Mouse (Mus musculus) liver, postnatal 0 days (tissue): ENCODE data around the gene Clns1a. TPM values are rescaled to one million over a fixed set of nuclear protein-coding genes. Genes with fewer than 3 reads are reported as not detected.

Experiments used
- ATAC-seq: fragments of 200-750 bp; cut with Nextera tagmentation; 2 replicates; pipeline ENCODE4 v1.8.0; 2017; ENCODE audit warnings: mild to moderate bottlenecking, moderate library complexity
- DNase-seq: peaks from one replicate; pipeline ENCODE4 v3.0.0-alpha.2; 2016
- H3K27ac ChIP-seq: fragments of 300-500 bp; sonication (generic); 2 replicates; pipeline ENCODE4 v1.5.1; 2014; ENCODE audit warnings: antibody characterized with exemption, moderate library complexity, mild to moderate bottlenecking, low read depth
- H3K27me3 ChIP-seq: fragments of 300-500 bp; sonication (generic); 2 replicates; pipeline ENCODE4 v1.6.1; 2014; ENCODE audit warnings: low read length, control low read depth, mixed read lengths; ENCODE audit not compliant: insufficient read depth
- H3K36me3 ChIP-seq: fragments of 300-500 bp; sonication (generic); replicated peaks from 2 replicates; pipeline ENCODE4 v1.6.1; 2014; ENCODE audit warnings: mild to moderate bottlenecking, control low read depth, low read length, moderate library complexity, mixed read lengths; ENCODE audit not compliant: insufficient read depth
- H3K4me1 ChIP-seq: fragments of 300-500 bp; sonication (generic); 2 replicates; pipeline ENCODE4 v1.6.1; 2014; ENCODE audit warnings: antibody characterized with exemption, mild to moderate bottlenecking, control low read depth; ENCODE audit not compliant: insufficient read depth
- H3K4me2 ChIP-seq: fragments of 300-500 bp; sonication (generic); 2 replicates; pipeline ENCODE4 v1.6.1; 2014; ENCODE audit warnings: low read depth, mild to moderate bottlenecking, low read length, moderate library complexity, mixed read lengths
- H3K4me3 ChIP-seq: fragments of 300-500 bp; sonication (generic); 2 replicates; pipeline ENCODE4 v1.5.1; 2014; ENCODE audit warnings: low read depth, low read length
- H3K9ac ChIP-seq: fragments of 300-500 bp; sonication (generic); replicated peaks from 2 replicates; pipeline ENCODE4 v1.6.1; 2014; ENCODE audit warnings: mild to moderate bottlenecking, moderate library complexity
- H3K9me3 ChIP-seq: fragments of 300-500 bp; sonication (generic); 2 replicates; pipeline ENCODE4 v1.6.1; 2016; ENCODE audit warnings: mild to moderate bottlenecking, control low read depth, low read length, mixed read lengths
- CTCF ChIP-seq: sonication (generic); IDR thresholded peaks from 2 replicates; pipeline ENCODE4 v1.5.1; 2016; ENCODE audit warnings: antibody characterized with exemption, low read depth
- EP300 ChIP-seq: IDR thresholded peaks from 2 replicates; pipeline ENCODE4 v1.6.1; 2016; ENCODE audit warnings: antibody characterized with exemption, low read depth, mild to moderate bottlenecking
- WGBS: fragments of 180-500 bp; shearing (Covaris S2); extraction: QIAGEN DNeasy Blood & Tissue Kit; methylation state at CpG from one replicate; pipeline ENCODE4 v1.1.7; 2014; ENCODE audit not compliant: insufficient replicate concordance; 5-methylcytosine and 5-hydroxymethylcytosine counted together
- polyA plus RNA-seq: library from polyadenylated mRNA; unstranded; fragments of >200 nt; fragmentation: Nextera tagmentation; extraction: Ambion mirVana; gene quantifications from 2 replicates; pipeline ENCODE4 v1.2.1, GENCODE M21; 2015

Gene Clns1a
- polyA plus RNA-seq, 1 experiment from 2014 or later = 42.0 TPM

GRCm38 (mm10) chr7:97749207-97750190, 53.1 kb downstream of the Clns1a start:
- no peaks in the 10 kb centered on the region for H3K36me3 ChIP-seq
- H3K4me2 ChIP-seq = peak overlapping the region; percentile 85
- peak overlapping the region; percentile 51 for H3K4me3 ChIP-seq
- no peaks in the 10 kb centered on the region for H3K9me3 ChIP-seq
- ATAC-seq (peak; percentile 28), DNase-seq (peak; percentile 58)
- peak overlapping the region; percentile 61 for H3K9ac ChIP-seq
- 13% methylated on average over 19 of the region's 19 CpGs for WGBS
- peaks cover 16% of the 10 kb centered on the region for H3K4me1 ChIP-seq
- peak overlapping the region; percentile 95 for H3K27ac ChIP-seq
- TF ChIP-seq CTCF = peak; percentile 1; the same call in 1 of the 2 replicates
- no peak for TF ChIP-seq EP300
- no peaks in the 10 kb centered on the region for H3K27me3 ChIP-seq

GRCm38 (mm10) chr7:97756967-97757881, 60.8 kb downstream of the Clns1a start:
- Histone ChIP-seq H3K9ac (no peak overlapping the region), H3K27me3 (no peaks in the 10 kb centered on the region), H3K4me2 (peak overlapping the region; percentile 24; the same call in 1 of the 2 replicates), H3K27ac (no peak overlapping the region), H3K36me3 (no peaks in the 10 kb centered on the region), H3K9me3 (no peaks in the 10 kb centered on the region), H3K4me1 (no peaks in the 10 kb centered on the region), H3K4me3 (no peak overlapping the region)
- WGBS = 61% methylated on average over 18 of the region's 18 CpGs
- ATAC-seq (peak; percentile 59), DNase-seq (peak; percentile 27)
- TF ChIP-seq CTCF (no peak), EP300 (no peak)

- Histone ChIP-seq H3K27ac (0 out of 2 replicates have a peak overlapping the region, but pooled peaks have one; percentile 19), H3K9me3 (no peaks in the 10 kb centered on the region), H3K4me3 (no peak overlapping the region), H3K9ac (no peak overlapping the region), H3K4me1 (no peaks in the 10 kb centered on the region), H3K36me3 (no peaks in the 10 kb centered on the region), H3K27me3 (no peaks in the 10 kb centered on the region), H3K4me2 (no peak overlapping the region; the same call in 1 of the 2 replicates)
- 68% methylated on average over 11 of the region's 11 CpGs for WGBS
- no peak for TF ChIP-seq CTCF
- TF ChIP-seq EP300 = no peak
- DNase-seq = no peak
- no peak for ATAC-seq
Measured at GRCm38 (mm10) chr7:97764591-97764990, 68.2 kb downstream of the Clns1a start.

GRCm38 (mm10) chr7:97765181-97765962, 68.9 kb downstream of the Clns1a start:
- no peak overlapping the region for H3K4me3 ChIP-seq
- DNase-seq = no peak
- peak overlapping the region; percentile 19 for H3K4me2 ChIP-seq
- H3K4me1 ChIP-seq = no peaks in the 10 kb centered on the region
- TF ChIP-seq EP300 (no peak), CTCF (no peak)
- no peaks in the 10 kb centered on the region for H3K9me3 ChIP-seq
- no peak overlapping the region for H3K9ac ChIP-seq
- ATAC-seq = peak; percentile 31; the same call in 1 of the 2 replicates
- H3K27me3 ChIP-seq = no peaks in the 10 kb centered on the region
- H3K36me3 ChIP-seq = no peaks in the 10 kb centered on the region
- H3K27ac ChIP-seq = 0 out of 2 replicates have a peak overlapping the region, but pooled peaks have one; percentile 19
- 57% methylated on average over 21 of the region's 21 CpGs for WGBS

GRCm38 (mm10) chr7:97765963-97766347, 69.5 kb downstream of the Clns1a start:
- ATAC-seq (no peak), DNase-seq (no peak)
- H3K4me1 ChIP-seq = no peaks in the 10 kb centered on the region
- 74% methylated on average over 5 of the region's 5 CpGs for WGBS
- TF ChIP-seq EP300 (no peak), CTCF (no peak)
- no peak overlapping the region for H3K4me2 ChIP-seq
- H3K27me3 ChIP-seq = no peaks in the 10 kb centered on the region
- H3K9me3 ChIP-seq = no peaks in the 10 kb centered on the region
- H3K36me3 ChIP-seq = no peaks in the 10 kb centered on the region
- no peak overlapping the region for H3K27ac ChIP-seq
- H3K4me3 ChIP-seq = no peak overlapping the region
- H3K9ac ChIP-seq = no peak overlapping the region
